Mouse (Mus musculus) CH12.LX (cell line): ENCODE results near the gene Plin3. TPM values are rescaled to one million over a fixed set of nuclear protein-coding genes. Genes with fewer than 3 reads are reported as not detected.
A peak's percentile ranks its signal among the peaks of the same experiment; 100 is the strongest.

Experiments
- DNase-seq: peaks from one replicate; pipeline ENCODE4 v3.0.0-alpha.2; 2013; ENCODE audit errors: extremely low read depth
- H3K27ac ChIP-seq: 2 replicates; pipeline ENCODE4 v1.5.1; 2012; ENCODE audit warnings: low read depth, mild to moderate bottlenecking, control low read depth, moderate library complexity; ENCODE audit not compliant: insufficient read depth
- H3K27me3 ChIP-seq: replicated peaks from 2 replicates; pipeline ENCODE3; 2012; ENCODE audit warnings: inconsistent platforms
- H3K36me3 ChIP-seq, 2 experiments: replicated peaks in 1 of 2; 2 replicates each; pipeline versions ENCODE3 to v1.6.1; 2012; ENCODE audit warnings: inconsistent platforms in 1 of 2, low read length in 1 of 2, mild to moderate bottlenecking in 1 of 2, mixed read lengths in 1 of 2, moderate library complexity in 1 of 2; ENCODE audit not compliant: control insufficient read depth in 1 of 2, insufficient read depth in 1 of 2
- H3K4me1 ChIP-seq, 2 experiments: 2 replicates each; pipeline ENCODE4 v1.6.1; 2012; ENCODE audit warnings: inconsistent platforms in 1 of 2, moderate library complexity in 1 of 2; ENCODE audit not compliant: insufficient read depth in 2 of 2, control insufficient read depth in 1 of 2
- H3K4me2 ChIP-seq: 2 replicates; pipeline ENCODE4 v1.6.1; 2012; ENCODE audit warnings: low read depth, mild to moderate bottlenecking, control low read depth; ENCODE audit not compliant: poor library complexity, insufficient read depth, severe bottlenecking
- H3K4me3 ChIP-seq, 3 experiments: fragments of 150-350 bp in 1 of 3; sonication (generic) in 1 of 3; replicated peaks in 1 of 3; 2 replicates each; pipeline versions ENCODE3 to v1.5.1; 2011 to 2012; ENCODE audit warnings: low read depth in 2 of 3, low read length in 2 of 3, mild to moderate bottlenecking in 2 of 3, moderate library complexity in 2 of 3, control low read depth in 1 of 3, improper control_type of control experiment in 1 of 3, inconsistent platforms in 1 of 3, mixed read lengths in 1 of 3; ENCODE audit not compliant: poor library complexity in 1 of 3
- H3K79me2 ChIP-seq: replicated peaks from 2 replicates; pipeline ENCODE4 v1.6.1; 2012; ENCODE audit warnings: mild to moderate bottlenecking, moderate library complexity; ENCODE audit not compliant: control insufficient read depth, poor library complexity, insufficient read depth, severe bottlenecking; ENCODE audit errors: extremely low read depth
- H3K9ac ChIP-seq: 2 replicates; pipeline ENCODE4 v1.6.1; 2012; ENCODE audit warnings: low read depth, mild to moderate bottlenecking, control low read depth, moderate library complexity; ENCODE audit not compliant: insufficient read depth
- H3K9me3 ChIP-seq: replicated peaks from 2 replicates; pipeline ENCODE3; 2012; ENCODE audit warnings: low read length, inconsistent platforms, mixed read lengths
- CTCF ChIP-seq, 2 experiments: IDR thresholded peaks in 1 of 2; conservative IDR thresholded peaks in 1 of 2; 2 replicates each; pipeline ENCODE4 v1.5.1; 2011 to 2012; ENCODE audit warnings: low read depth in 2 of 2, low read length in 2 of 2, improper control_type of control experiment in 1 of 2, inconsistent platforms in 1 of 2, mild to moderate bottlenecking in 1 of 2, moderate library complexity in 1 of 2
- EP300 ChIP-seq: IDR thresholded peaks from 2 replicates; pipeline ENCODE4 v1.6.1; 2011; ENCODE audit warnings: low read length, improper control_type of control experiment
- GABPA ChIP-seq: IDR thresholded peaks from 2 replicates; pipeline ENCODE4 v1.6.1; 2012; ENCODE audit warnings: low read depth, low read length, improper control_type of control experiment, inconsistent platforms; ENCODE audit not compliant: insufficient replicate concordance
- KAT2A ChIP-seq: IDR thresholded peaks from 2 replicates; pipeline ENCODE4 v1.6.1; 2012; ENCODE audit warnings: low read length, improper control_type of control experiment, inconsistent platforms; ENCODE audit not compliant: insufficient replicate concordance
- MAFK ChIP-seq: IDR thresholded peaks from 2 replicates; pipeline ENCODE4 v1.6.1; 2011; ENCODE audit warnings: low read length, improper control_type of control experiment; ENCODE audit not compliant: insufficient replicate concordance
- MAX ChIP-seq: IDR thresholded peaks from 2 replicates; pipeline ENCODE4 v1.6.1; 2011; ENCODE audit warnings: low read length, improper control_type of control experiment
- MAZ ChIP-seq: IDR thresholded peaks from 2 replicates; pipeline ENCODE4 v1.6.1; 2012; ENCODE audit warnings: low read depth, mild to moderate bottlenecking, inconsistent platforms, low read length, improper control_type of control experiment, moderate library complexity
- POLR2A ChIP-seq: IDR thresholded peaks from 2 replicates; pipeline ENCODE4 v1.6.1; 2011; ENCODE audit warnings: low read depth, mild to moderate bottlenecking, improper control_type of control experiment, low read length
- SIN3A ChIP-seq: IDR thresholded peaks from 2 replicates; pipeline ENCODE4 v1.6.1; 2012; ENCODE audit warnings: low read length, improper control_type of control experiment, inconsistent platforms
- SMC3 ChIP-seq: IDR thresholded peaks from 2 replicates; pipeline ENCODE4 v1.6.1; 2011; ENCODE audit warnings: low read depth, low read length, improper control_type of control experiment
- USF1 ChIP-seq: IDR thresholded peaks from 2 replicates; pipeline ENCODE4 v1.6.1; 2014; ENCODE audit warnings: low read depth, mild to moderate bottlenecking, inconsistent platforms, low read length, improper control_type of control experiment
- ZC3H11A ChIP-seq: IDR thresholded peaks from 2 replicates; pipeline ENCODE4 v1.6.1; 2012; ENCODE audit warnings: low read depth, mild to moderate bottlenecking, inconsistent platforms, low read length, improper control_type of control experiment
- dilution Hi-C: fragments of 300-500 bp; cut with MboI; formaldehyde crosslinking; loops from 2 replicates; pipeline ENCODE4 v1.14.3; 2020; ENCODE audit warnings: low sequenced_read_pairs; ENCODE audit not compliant: extremely low pct_unique_long_range_greater_than_20kb, extremely low pct_ligation_motif_present
- in situ Hi-C: fragments of 300-500 bp; cut with MboI; formaldehyde crosslinking; loops from 3 replicates; pipeline ENCODE4 v1.14.3; 2019; ENCODE audit warnings: low sequenced_read_pairs, low pct_ligation_motif_present, low pct_unique_long_range_greater_than_20kb, mixed read lengths
- polyA plus RNA-seq: library from polyadenylated mRNA; unstranded; fragments of >175 nt; gene quantifications from 2 replicates; pipeline ENCODE4 v1.2.1, GENCODE M21; 2012; ENCODE audit warnings: low read depth; ENCODE audit not compliant: insufficient read length
- total RNA-seq, 2 experiments: library from RNA; depleted of rRNA; stranded (reverse); fragments of 300-350 nt in 1 of 2; fragments of >200 nt in 1 of 2; gene quantifications; 2 replicates each; pipeline ENCODE4 v1.2.3; 2012 to 2014

The Plin3 gene
- total and polyA plus RNA-seq, 3 experiments, result 17.3 to 23.3 (median 18.5) TPM

- dilution Hi-C loops (no loop called here), in situ Hi-C loops (no loop called here)
- Histone ChIP-seq H3K79me2 (no peaks in the 10 kb centered on the region), H3K4me1 (peaks cover 5 to 29% of the 10 kb centered on the region in 2 experiments), H3K27ac (no peak overlapping the region), H3K9me3 (no peaks in the 10 kb centered on the region), H3K9ac (no peak overlapping the region), H3K27me3 (no peaks in the 10 kb centered on the region), H3K4me3 (no peak overlapping the region), H3K36me3 (no peaks in the 10 kb centered on the region), H3K4me2 (no peak overlapping the region)
- TF ChIP-seq EP300 (no peak), GABPA (no peak), MAX (no peak), POLR2A (no peak), ZC3H11A (no peak)
- DNase-seq, result no peak
Observed at GRCm38 (mm10) chr17:56298238-56298637, 5.6 kb upstream of the Plin3 start.

- Histone ChIP-seq H3K9me3 (no peaks in the 10 kb centered on the region), H3K9ac (no peak overlapping the region), H3K4me1 (peaks cover 12 to 37% of the 10 kb centered on the region in 2 experiments), H3K27me3 (no peaks in the 10 kb centered on the region), H3K4me2 (no peak overlapping the region), H3K27ac (no peak overlapping the region), H3K36me3 (no peaks in the 10 kb centered on the region), H3K79me2 (no peaks in the 10 kb centered on the region), H3K4me3 (no peak overlapping the region)
- no peak for TF ChIP-seq MAZ
- TF ChIP-seq USF1, result peak; percentile 44; the same call in 1 of the 2 replicates
- TF ChIP-seq SIN3A, result no peak
- dilution Hi-C loops, result no loop called here
- in situ Hi-C loops, result no loop called here
- no peak for DNase-seq
Observed at GRCm38 (mm10) chr17:56296201-56296600, 3.5 kb upstream of the Plin3 start.

GRCm38 (mm10) chr17:56294241-56294640 lies 1.6 kb upstream of the Plin3 start:
- Histone ChIP-seq H3K9ac (no peak overlapping the region), H3K27me3 (no peaks in the 10 kb centered on the region), H3K27ac (no peak overlapping the region), H3K36me3 (no peaks in the 10 kb centered on the region), H3K4me2 (no peak overlapping the region), H3K79me2 (no peaks in the 10 kb centered on the region), H3K4me1 (peaks cover 13 to 38% of the 10 kb centered on the region in 2 experiments), H3K4me3 (no peak overlapping the region), H3K9me3 (no peaks in the 10 kb centered on the region)
- dilution Hi-C loops, result no loop called here
- no peak for DNase-seq
- in situ Hi-C loops, result no loop called here
- TF ChIP-seq EP300, result no peak
- no peak for TF ChIP-seq GABPA
- TF ChIP-seq CTCF (conservative IDR thresholded peaks at IDR 0.05 in 1 of 2, IDR thresholded peaks at IDR 0.05 in 1 of 2; ENCODE audit: low read depth in 2 of 2, low read length in 2 of 2), result no peak
- TF ChIP-seq SMC3, result no peak
- TF ChIP-seq MAFK, result no peak
- TF ChIP-seq KAT2A, result no peak
